Mouse (Mus musculus) midbrain, embryonic 14.5 days (tissue): ENCODE results near the gene 4933415A04Rik. TPM values are rescaled to one million over a fixed set of nuclear protein-coding genes. Genes with fewer than 3 reads are reported as not detected.
A peak's percentile ranks its signal among the peaks of the same experiment; 100 is the strongest.

Source experiments
- ATAC-seq: fragments of 200-750 bp; cut with Nextera tagmentation; 2 replicates; pipeline ENCODE4 v1.8.0; 2017; ENCODE audit warnings: moderate number of reproducible peaks, moderate library complexity; ENCODE audit not compliant: low FRiP score, low TSS enrichment
- DNase-seq: peaks from one replicate; pipeline ENCODE4 v3.0.0-alpha.2; 2015
- H3K27ac ChIP-seq: fragments of 300-500 bp; sonication (generic); replicated peaks from 2 replicates; pipeline ENCODE4 v1.5.1; 2014; ENCODE audit warnings: mild to moderate bottlenecking, low read depth, low read length, moderate library complexity
- H3K27me3 ChIP-seq: fragments of 300-500 bp; sonication (generic); 2 replicates; pipeline ENCODE4 v1.6.1; 2014; ENCODE audit warnings: low read length, control low read depth, mixed read lengths; ENCODE audit not compliant: control insufficient read depth, insufficient read depth
- H3K36me3 ChIP-seq: fragments of 300-500 bp; sonication (generic); 2 replicates; pipeline ENCODE4 v1.6.1; 2014; ENCODE audit warnings: low read length, control low read depth; ENCODE audit not compliant: control insufficient read depth, insufficient read depth
- H3K4me1 ChIP-seq: fragments of 300-500 bp; sonication (generic); 2 replicates; pipeline ENCODE4 v1.6.1; 2014; ENCODE audit warnings: mild to moderate bottlenecking, antibody characterized with exemption, low read length, control low read depth; ENCODE audit not compliant: control insufficient read depth, insufficient read depth
- H3K4me2 ChIP-seq: fragments of 300-500 bp; sonication (generic); 2 replicates; pipeline ENCODE4 v1.6.1; 2014; ENCODE audit warnings: mild to moderate bottlenecking, low read length, moderate library complexity
- H3K4me3 ChIP-seq: fragments of 300-500 bp; sonication (generic); replicated peaks from 2 replicates; pipeline ENCODE4 v1.5.1; 2014; ENCODE audit warnings: low read depth, low read length
- H3K9ac ChIP-seq: fragments of 300-500 bp; sonication (generic); replicated peaks from 2 replicates; pipeline ENCODE4 v1.6.1; 2014; ENCODE audit warnings: mild to moderate bottlenecking, low read length, moderate library complexity
- H3K9me3 ChIP-seq: fragments of 300-500 bp; sonication (generic); 2 replicates; pipeline ENCODE4 v1.6.1; 2016; ENCODE audit warnings: low read length, control low read depth, mixed read lengths; ENCODE audit not compliant: control insufficient read depth
- WGBS: fragments of 180-500 bp; shearing (Covaris S2); extraction: QIAGEN DNeasy Blood & Tissue Kit; methylation state at CpG from one replicate; pipeline ENCODE4 v1.1.7; 2014; 5-methylcytosine and 5-hydroxymethylcytosine counted together
- polyA plus RNA-seq: library from polyadenylated mRNA; unstranded; fragments of >200 nt; fragmentation: Nextera tagmentation; extraction: Ambion mirVana; gene quantifications from 2 replicates; pipeline ENCODE4 v1.2.1, GENCODE M21; 2014

The 4933415A04Rik gene
- polyA plus RNA-seq, 1 experiment from 2014 or later, result 3.9 TPM

DNA sequence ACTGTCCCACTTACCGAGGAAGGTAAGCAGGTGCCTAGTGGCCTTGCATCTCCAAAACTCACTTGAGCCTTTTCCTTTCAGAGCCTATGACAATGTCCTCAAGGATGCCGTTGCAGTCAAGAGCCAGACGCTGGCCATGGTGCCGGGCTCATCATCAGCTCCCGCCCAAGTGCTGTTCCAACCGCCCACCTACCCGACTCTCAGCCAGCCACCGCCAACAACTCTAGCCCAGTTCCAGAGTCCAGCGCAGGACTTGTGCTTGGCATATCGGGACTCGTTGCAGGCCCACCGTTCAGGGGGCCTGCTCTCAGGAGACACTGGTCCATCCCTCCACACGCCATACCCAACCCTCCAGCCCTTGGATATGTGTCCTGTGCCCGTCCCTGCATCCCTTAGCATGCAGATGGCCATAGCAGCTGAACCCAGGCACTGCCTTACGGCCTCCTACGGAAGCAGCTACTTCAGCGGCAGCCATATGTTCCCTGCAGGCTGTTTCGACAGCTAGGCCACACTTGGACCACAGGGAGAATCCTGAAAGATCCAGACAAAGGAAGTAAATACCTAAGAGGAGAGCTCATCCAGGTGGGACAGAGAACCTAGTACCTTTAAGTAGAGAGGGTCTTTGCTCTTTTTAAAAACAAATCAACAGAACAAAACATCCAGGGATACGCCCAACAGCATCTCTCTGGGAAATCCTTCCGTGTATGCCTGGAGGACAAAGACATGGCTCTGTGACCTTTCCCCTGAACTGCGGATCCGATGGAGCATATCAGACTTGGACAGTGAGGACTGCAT lies 1.4 kb upstream of the 4933415A04Rik start:
- no peak overlapping the region for H3K9ac ChIP-seq
- no peak overlapping the region for H3K4me2 ChIP-seq
- ATAC-seq (no peak), DNase-seq (no peak)
- no peaks in the 10 kb centered on the region for H3K27me3 ChIP-seq
- H3K4me3 ChIP-seq, result no peak overlapping the region
- H3K4me1 ChIP-seq, result no peaks in the 10 kb centered on the region
- no peaks in the 10 kb centered on the region for H3K9me3 ChIP-seq
- whole genome bisulfite sequencing, result 84% methylated on average over 22 of the region's 22 CpGs
- no peak overlapping the region for H3K27ac ChIP-seq
- peaks cover 36% of the 10 kb centered on the region for H3K36me3 ChIP-seq

DNA sequence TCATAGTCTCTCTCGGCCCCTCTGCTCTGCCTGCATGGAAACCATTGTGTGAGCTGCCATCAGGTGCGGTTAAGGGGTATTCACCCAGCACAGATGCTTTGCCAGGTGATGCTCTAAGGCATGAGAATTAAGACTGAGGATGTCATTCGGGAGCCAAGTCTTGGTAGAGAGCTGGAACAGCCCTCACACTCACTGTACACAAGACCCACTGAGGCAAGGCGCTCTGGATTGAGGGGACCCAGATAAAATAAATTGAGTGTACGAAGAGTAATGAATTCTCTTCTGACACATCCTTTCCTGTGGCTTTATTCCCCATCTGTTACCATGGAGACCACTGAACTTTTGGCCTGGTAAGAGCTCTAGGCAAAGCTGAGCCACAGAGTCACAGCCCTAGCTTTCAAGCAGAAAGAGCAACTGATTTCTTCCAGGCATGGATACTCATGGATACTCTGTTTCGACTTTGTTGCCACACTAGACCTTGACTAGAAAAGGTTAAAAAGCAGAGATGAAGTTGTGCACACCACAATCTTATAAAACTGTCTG lies 2.8 kb downstream of the 4933415A04Rik start:
- no peaks in the 10 kb centered on the region for H3K27me3 ChIP-seq
- no peaks in the 10 kb centered on the region for H3K4me1 ChIP-seq
- ATAC-seq (no peak), DNase-seq (peak; percentile 47)
- peaks cover 15% of the 10 kb centered on the region for H3K36me3 ChIP-seq
- no peak overlapping the region for H3K9ac ChIP-seq
- no peak overlapping the region for H3K4me3 ChIP-seq
- no peak overlapping the region for H3K27ac ChIP-seq
- H3K4me2 ChIP-seq, result no peak overlapping the region
- 58% methylated on average over 6 of the region's 6 CpGs for WGBS
- H3K9me3 ChIP-seq, result no peaks in the 10 kb centered on the region

DNA sequence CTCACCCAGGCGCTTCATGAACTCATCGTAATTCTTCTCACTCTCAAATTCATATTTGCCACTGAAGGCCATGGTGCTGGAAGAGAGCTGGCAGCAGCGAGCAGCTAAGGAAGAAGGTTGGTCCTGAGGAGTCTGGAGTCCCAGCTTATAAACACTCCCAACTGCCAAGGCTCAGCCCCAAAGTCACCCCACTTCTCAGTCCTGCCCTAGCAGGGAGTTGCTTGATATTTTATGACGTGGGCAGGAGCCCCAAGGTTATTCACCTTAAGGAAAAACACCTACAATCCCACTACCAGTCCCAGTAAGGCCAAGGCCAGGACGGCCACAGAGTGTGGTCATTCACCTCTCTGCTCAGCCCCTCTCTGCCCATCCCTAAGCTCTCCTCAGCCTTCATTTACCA lies 14.6 kb downstream of the 4933415A04Rik start, which contains the start of gene Fabp6:
Gene Fabp6 (minus strand): TSS at position 101 of the 400 bp plus-strand sequence.
- no peak within 1 kb of the TSS for H3K9ac ChIP-seq
- WGBS, result 88% methylated on average over 5 of the region's 5 CpGs
- ATAC-seq, result no peak

DNA sequence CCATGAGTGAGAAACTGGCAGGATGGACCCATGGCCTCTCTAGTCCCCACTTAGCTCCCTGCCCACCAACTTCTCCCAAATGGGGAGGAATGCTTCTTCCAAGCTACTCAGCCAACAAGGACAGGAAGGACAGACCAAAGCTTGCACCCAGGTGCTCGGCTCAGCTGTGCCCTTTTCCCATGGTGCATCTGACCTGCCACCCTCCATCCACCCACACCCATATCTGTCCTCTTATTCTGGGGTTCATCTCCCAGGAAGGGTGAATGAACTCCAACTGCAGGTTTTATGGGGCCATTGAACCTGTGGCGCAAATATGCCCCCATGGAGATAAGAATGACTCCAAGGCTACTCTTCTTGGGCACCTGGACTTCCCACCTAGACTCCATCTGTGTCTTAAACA lies 17.4 kb downstream of the 4933415A04Rik start:
- no peaks in the 10 kb centered on the region for H3K4me1 ChIP-seq
- ATAC-seq (no peak), DNase-seq (no peak)
- no peak overlapping the region for H3K9ac ChIP-seq
- no peaks in the 10 kb centered on the region for H3K36me3 ChIP-seq
- no peaks in the 10 kb centered on the region for H3K9me3 ChIP-seq
- no peaks in the 10 kb centered on the region for H3K27me3 ChIP-seq
- H3K27ac ChIP-seq, result no peak overlapping the region
- no peak overlapping the region for H3K4me2 ChIP-seq
- no peak overlapping the region for H3K4me3 ChIP-seq
- 93% methylated on average over 2 of the region's 2 CpGs for WGBS

More for the DNA sequence above, 14.6 kb downstream of the 4933415A04Rik start, which contains the start of gene Fabp6:
- no peaks in the 10 kb centered on the region for H3K4me1 ChIP-seq
- H3K4me3 ChIP-seq, result no peak within 1 kb of the TSS
- no peaks in the 10 kb centered on the region for H3K27me3 ChIP-seq
- no peak within 1 kb of the TSS for H3K4me2 ChIP-seq
- H3K27ac ChIP-seq, result no peak within 1 kb of the TSS
- H3K36me3 ChIP-seq, result no peaks in the 10 kb centered on the region
- no peaks in the 10 kb centered on the region for H3K9me3 ChIP-seq
- no peak for DNase-seq

DNA sequence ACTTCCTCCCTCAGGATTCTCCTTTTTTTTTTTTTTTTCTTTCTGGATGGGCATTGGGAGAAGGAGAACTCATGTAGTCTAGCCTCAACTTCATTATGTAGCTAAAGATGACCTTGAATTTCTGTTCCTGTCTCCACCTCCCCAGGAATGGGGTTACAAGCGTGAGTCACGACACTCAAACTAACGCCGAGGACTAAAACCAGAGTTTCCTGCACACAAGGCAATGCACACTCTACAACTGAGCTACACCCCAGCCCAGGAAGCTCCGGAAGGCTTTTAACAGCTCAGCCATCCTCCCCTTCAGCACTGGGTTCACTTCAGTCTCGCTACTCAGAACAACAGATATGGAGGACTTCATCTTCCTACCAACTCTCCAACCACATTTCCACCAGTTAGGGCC lies 18.1 kb downstream of the 4933415A04Rik start:
- no peaks in the 10 kb centered on the region for H3K36me3 ChIP-seq
- WGBS, result 90% methylated on average over 6 of the region's 6 CpGs
- no peak overlapping the region for H3K9ac ChIP-seq
- no peak overlapping the region for H3K4me2 ChIP-seq
- ATAC-seq, result no peak
- no peaks in the 10 kb centered on the region for H3K27me3 ChIP-seq
- H3K4me3 ChIP-seq, result no peak overlapping the region
- DNase-seq, result no peak
- no peaks in the 10 kb centered on the region for H3K4me1 ChIP-seq
- no peaks in the 10 kb centered on the region for H3K9me3 ChIP-seq
- no peak overlapping the region for H3K27ac ChIP-seq

DNA sequence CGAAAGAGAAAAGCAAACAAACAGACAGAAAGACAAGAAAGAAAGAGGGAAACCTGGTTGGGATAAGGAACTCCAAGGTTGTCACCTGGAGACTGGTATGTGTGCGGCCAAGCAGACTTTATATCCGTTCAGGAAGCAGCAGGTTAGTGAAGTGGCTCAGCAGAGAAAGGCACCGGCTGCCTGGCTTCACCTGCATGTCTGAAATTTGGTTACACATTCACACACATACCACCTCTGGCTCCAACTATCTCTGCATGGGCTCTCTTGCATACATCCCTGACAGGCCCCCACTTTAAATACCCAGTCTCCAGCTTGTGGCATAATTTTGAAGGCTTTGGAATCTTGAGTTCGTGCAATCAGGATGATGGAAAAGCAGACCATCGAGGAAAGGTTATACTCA lies 19.0 kb downstream of the 4933415A04Rik start:
- WGBS, result 84% methylated on average over 6 of the region's 6 CpGs
- H3K27ac ChIP-seq, result no peak overlapping the region
- no peak overlapping the region for H3K4me3 ChIP-seq
- no peak for DNase-seq
- no peaks in the 10 kb centered on the region for H3K4me1 ChIP-seq
- H3K9ac ChIP-seq, result no peak overlapping the region
- ATAC-seq, result no peak
- no peak overlapping the region for H3K4me2 ChIP-seq
- no peaks in the 10 kb centered on the region for H3K36me3 ChIP-seq
- H3K9me3 ChIP-seq, result no peaks in the 10 kb centered on the region
- no peaks in the 10 kb centered on the region for H3K27me3 ChIP-seq

DNA sequence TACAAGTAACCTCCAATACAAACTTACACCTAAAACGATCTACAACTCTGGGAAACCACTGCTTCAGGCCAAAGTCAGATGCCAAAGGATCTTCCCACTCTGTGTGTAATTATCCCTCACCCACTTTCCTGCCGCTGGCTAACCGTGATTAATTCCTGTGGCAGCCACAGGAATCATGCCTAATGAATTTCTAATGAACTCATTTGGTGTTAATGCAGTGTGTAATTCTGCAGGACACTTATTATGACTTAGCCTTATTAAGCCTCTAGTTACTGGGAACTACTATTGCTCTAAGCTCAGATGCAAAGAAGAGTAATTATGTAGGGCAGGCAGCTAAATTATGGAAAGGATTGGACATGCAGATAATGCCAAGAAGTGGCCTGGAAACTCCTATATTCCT lies 21.6 kb downstream of the 4933415A04Rik start:
- H3K9ac ChIP-seq, result no peak overlapping the region
- H3K9me3 ChIP-seq, result no peaks in the 10 kb centered on the region
- no peak overlapping the region for H3K27ac ChIP-seq
- H3K4me2 ChIP-seq, result no peak overlapping the region
- 42% methylated on average over 3 of the region's 3 CpGs for WGBS
- no peaks in the 10 kb centered on the region for H3K27me3 ChIP-seq
- H3K36me3 ChIP-seq, result no peaks in the 10 kb centered on the region
- peaks cover 6% of the 10 kb centered on the region for H3K4me1 ChIP-seq
- H3K4me3 ChIP-seq, result no peak overlapping the region
- no peak for ATAC-seq
- DNase-seq, result peak; percentile 49

DNA sequence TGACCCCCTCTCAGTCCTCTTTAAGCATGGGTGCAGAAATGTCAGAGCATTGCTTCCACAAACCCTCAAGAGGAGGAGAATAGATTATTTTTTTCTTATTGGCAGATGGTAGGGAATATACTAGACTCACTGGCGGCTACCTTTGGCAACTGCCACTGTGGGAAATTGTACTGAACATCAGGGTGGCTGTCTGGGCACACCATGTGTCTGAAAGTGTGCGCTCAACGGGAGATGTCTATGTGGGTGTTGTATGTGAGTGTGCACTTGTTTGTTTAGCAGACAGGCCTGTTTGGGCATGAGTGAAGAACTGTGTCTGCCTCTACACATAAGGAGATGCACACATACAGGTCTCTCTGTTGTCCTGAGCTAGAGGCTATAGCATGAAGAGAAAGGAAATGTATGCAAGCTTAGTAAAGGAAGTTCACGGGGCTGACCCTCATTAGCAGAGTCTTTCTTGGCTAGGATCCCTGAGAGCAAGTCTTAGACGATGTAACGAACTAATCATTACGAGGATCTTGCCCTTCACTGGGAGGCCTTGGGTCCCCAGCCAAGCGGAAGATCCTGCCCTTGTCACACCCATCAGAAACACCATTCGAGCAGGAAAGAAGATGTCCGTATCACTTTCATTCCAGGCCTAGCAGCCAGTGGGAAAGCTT lies 23.3 kb downstream of the 4933415A04Rik start:
- no peak for DNase-seq

More for the DNA sequence above, 23.3 kb downstream of the 4933415A04Rik start:
- H3K4me3 ChIP-seq, result no peak overlapping the region
- no peak overlapping the region for H3K27ac ChIP-seq
- H3K9ac ChIP-seq, result no peak overlapping the region
- no peak for ATAC-seq
- H3K36me3 ChIP-seq, result no peaks in the 10 kb centered on the region
- 74% methylated on average over 10 of the region's 10 CpGs for WGBS
- H3K4me2 ChIP-seq, result no peak overlapping the region
- no peaks in the 10 kb centered on the region for H3K27me3 ChIP-seq
- H3K4me1 ChIP-seq, result peaks cover 6% of the 10 kb centered on the region
- H3K9me3 ChIP-seq, result no peaks in the 10 kb centered on the region
